Mouse (Mus musculus): ENCODE data around the gene Spns1.

DNA sequence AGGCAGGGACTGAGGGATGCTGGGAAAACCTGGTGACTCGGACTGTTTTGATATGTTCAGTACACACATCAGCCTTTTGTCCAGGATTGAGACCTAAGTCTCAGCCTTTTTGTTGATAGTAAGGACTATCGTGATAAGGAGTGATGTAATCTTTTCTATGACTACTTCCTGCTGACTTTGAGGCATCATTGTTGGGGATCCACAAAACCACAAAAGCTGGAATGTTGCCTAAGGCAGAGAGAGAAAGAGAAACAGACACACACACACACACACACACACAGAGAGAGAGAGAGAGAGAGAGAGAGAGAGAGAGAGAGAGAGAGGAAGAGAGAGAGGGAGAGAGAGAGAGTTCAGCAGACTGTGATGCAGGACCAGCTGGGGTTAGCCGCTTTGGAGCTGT is 41.2 kb upstream of the Spns1 start:
- TF ChIP-seq CTCF (IDR thresholded peaks at IDR 0.05) (no peak), EP300 (IDR thresholded peaks at IDR 0.05) (no peak)

Measured in lung, postnatal 0 days (tissue).